Mouse (Mus musculus): ENCODE measurements around the gene Gstp1. TPM values are rescaled to one million over a fixed set of nuclear protein-coding genes. Genes with fewer than 3 reads are reported as not detected.

Gstp1 gene
- polyA plus RNA-seq, 1 experiment from 2014 or later = 609 TPM

GRCm38 (mm10) chr19:4036327-4037045 is 1.3 kb downstream of the Gstp1 start:
- ATAC-seq (ENCODE audit: insufficient number of reproducible peaks, insufficient read depth, low FRiP score, low TSS enrichment, low read depth) = no peak
- Histone ChIP-seq H3K27ac (no peak overlapping the region), H3K4me1 (peaks cover 19% of the 10 kb centered on the region), H3K4me2 (peak overlapping the region; percentile 39), H3K36me3 (peaks cover 12% of the 10 kb centered on the region), H3K27me3 (no peaks in the 10 kb centered on the region), H3K9me3 (no peaks in the 10 kb centered on the region), H3K4me3 (no peak overlapping the region), H3K9ac (no peak overlapping the region)
- 70% methylated on average over 12 of the region's 12 CpGs for WGBS

- Histone ChIP-seq H3K27ac (no peak overlapping the region), H3K9ac (no peak overlapping the region), H3K4me2 (no peak overlapping the region), H3K9me3 (no peaks in the 10 kb centered on the region), H3K4me3 (no peak overlapping the region), H3K36me3 (peaks cover 12% of the 10 kb centered on the region), H3K4me1 (peaks cover 19% of the 10 kb centered on the region), H3K27me3 (no peaks in the 10 kb centered on the region)
- 67% methylated on average over 5 of the region's 5 CpGs for WGBS
- no peak for ATAC-seq (ENCODE audit: insufficient number of reproducible peaks, insufficient read depth, low FRiP score, low TSS enrichment, low read depth)
These were observed 4.0 kb downstream of the Gstp1 start for GRCm38 (mm10) chr19:4033742-4034141.

GRCm38 (mm10) chr19:4033298-4033697 is 4.5 kb downstream of the Gstp1 start:
- Histone ChIP-seq H3K4me1 (peaks cover 17% of the 10 kb centered on the region), H3K4me3 (no peak overlapping the region), H3K9ac (no peak overlapping the region), H3K4me2 (no peak overlapping the region), H3K27me3 (no peaks in the 10 kb centered on the region), H3K36me3 (peaks cover 12% of the 10 kb centered on the region), H3K9me3 (no peaks in the 10 kb centered on the region), H3K27ac (no peak overlapping the region)
- 78% methylated on average over 3 of the region's 3 CpGs for WGBS
- ATAC-seq (ENCODE audit: insufficient number of reproducible peaks, insufficient read depth, low FRiP score, low TSS enrichment, low read depth) = no peak

- 52% methylated on average over 7 of the region's 7 CpGs for WGBS
- no peaks in the 10 kb centered on the region for H3K9me3 ChIP-seq
These were observed 5.1 kb downstream of the Gstp1 start for GRCm38 (mm10) chr19:4032668-4033067.

GRCm38 (mm10) chr19:4027576-4027975 is 10.2 kb downstream of the Gstp1 start:
- no peak overlapping the region for H3K4me3 ChIP-seq

More at GRCm38 (mm10) chr19:4032668-4033067, 5.1 kb downstream of the Gstp1 start:
- Histone ChIP-seq H3K4me3 (no peak overlapping the region), H3K9ac (no peak overlapping the region), H3K4me1 (peaks cover 14% of the 10 kb centered on the region), H3K27ac (no peak overlapping the region), H3K36me3 (peaks cover 12% of the 10 kb centered on the region), H3K27me3 (no peaks in the 10 kb centered on the region), H3K4me2 (no peak overlapping the region)
- no peak for ATAC-seq (ENCODE audit: insufficient number of reproducible peaks, insufficient read depth, low FRiP score, low TSS enrichment, low read depth)

GRCm38 (mm10) chr19:4023185-4023584 is 14.6 kb downstream of the Gstp1 start:
- H3K27ac ChIP-seq = no peak overlapping the region
- WGBS = 75% methylated on average over 7 of the region's 7 CpGs
- no peaks in the 10 kb centered on the region for H3K27me3 ChIP-seq
- no peak overlapping the region for H3K9ac ChIP-seq
- peaks cover 4% of the 10 kb centered on the region; the same call in 1 of the 2 replicates for H3K9me3 ChIP-seq
- H3K4me3 ChIP-seq = no peak overlapping the region
- H3K4me2 ChIP-seq = no peak overlapping the region
- no peak for ATAC-seq (ENCODE audit: insufficient number of reproducible peaks, insufficient read depth, low FRiP score, low TSS enrichment, low read depth)
- H3K4me1 ChIP-seq = peaks cover 10% of the 10 kb centered on the region; the same call in 1 of the 2 replicates
- no peaks in the 10 kb centered on the region for H3K36me3 ChIP-seq

More at GRCm38 (mm10) chr19:4027576-4027975, 10.2 kb downstream of the Gstp1 start:
- H3K4me1 ChIP-seq = no peaks in the 10 kb centered on the region
- no peak overlapping the region for H3K27ac ChIP-seq
- H3K9ac ChIP-seq = no peak overlapping the region
- H3K9me3 ChIP-seq = peaks cover 4% of the 10 kb centered on the region; the same call in 1 of the 2 replicates
- no peaks in the 10 kb centered on the region for H3K27me3 ChIP-seq
- H3K4me2 ChIP-seq = no peak overlapping the region
- no peak for ATAC-seq (ENCODE audit: insufficient number of reproducible peaks, insufficient read depth, low FRiP score, low TSS enrichment, low read depth)
- no peaks in the 10 kb centered on the region for H3K36me3 ChIP-seq

- Histone ChIP-seq H3K9me3 (no peaks in the 10 kb centered on the region), H3K36me3 (no peaks in the 10 kb centered on the region), H3K4me3 (no peak overlapping the region), H3K4me1 (peaks cover 10% of the 10 kb centered on the region; the same call in 1 of the 2 replicates), H3K9ac (0 out of 2 replicates have a peak overlapping the region, but pooled peaks have one; percentile 0), H3K27ac (no peak overlapping the region), H3K27me3 (no peaks in the 10 kb centered on the region), H3K4me2 (no peak overlapping the region)
- 33% methylated on average over 18 of the region's 18 CpGs for WGBS
- peak; percentile 68; the same call in 1 of the 2 replicates for ATAC-seq (ENCODE audit: insufficient number of reproducible peaks, insufficient read depth, low FRiP score, low TSS enrichment, low read depth)
These were observed 18.8 kb downstream of the Gstp1 start for GRCm38 (mm10) chr19:4018743-4019583.

GRCm38 (mm10) chr19:4017921-4018587 is 19.7 kb downstream of the Gstp1 start:
- Histone ChIP-seq H3K27ac (no peak overlapping the region), H3K36me3 (no peaks in the 10 kb centered on the region), H3K4me2 (no peak overlapping the region), H3K9me3 (no peaks in the 10 kb centered on the region), H3K9ac (no peak overlapping the region), H3K4me3 (no peak overlapping the region), H3K4me1 (peaks cover 12% of the 10 kb centered on the region; the same call in 1 of the 2 replicates), H3K27me3 (no peaks in the 10 kb centered on the region)
- ATAC-seq (ENCODE audit: insufficient number of reproducible peaks, insufficient read depth, low FRiP score, low TSS enrichment, low read depth) = no peak
- 54% methylated on average over 10 of the region's 10 CpGs for WGBS

GRCm38 (mm10) chr19:4015635-4016034 is 22.1 kb downstream of the Gstp1 start:
- ATAC-seq (ENCODE audit: insufficient number of reproducible peaks, insufficient read depth, low FRiP score, low TSS enrichment, low read depth) = no peak
- Histone ChIP-seq H3K9me3 (no peaks in the 10 kb centered on the region), H3K4me1 (peaks cover 20% of the 10 kb centered on the region), H3K4me2 (no peak overlapping the region), H3K27me3 (no peaks in the 10 kb centered on the region), H3K9ac (no peak overlapping the region), H3K27ac (no peak overlapping the region), H3K4me3 (no peak overlapping the region), H3K36me3 (peaks cover 5% of the 10 kb centered on the region; the same call in 1 of the 2 replicates)
- WGBS = 44% methylated on average over 5 of the region's 5 CpGs

GRCm38 (mm10) chr19:4014802-4015201 is 23.0 kb downstream of the Gstp1 start:
- no peak overlapping the region for H3K4me3 ChIP-seq
- no peak for ATAC-seq (ENCODE audit: insufficient number of reproducible peaks, insufficient read depth, low FRiP score, low TSS enrichment, low read depth)
- H3K4me1 ChIP-seq = peaks cover 20% of the 10 kb centered on the region
- peak overlapping the region; percentile 32; the same call in 1 of the 2 replicates for H3K9ac ChIP-seq
- no peak overlapping the region for H3K27ac ChIP-seq
- H3K9me3 ChIP-seq = no peaks in the 10 kb centered on the region
- H3K36me3 ChIP-seq = peaks cover 8% of the 10 kb centered on the region
- no peaks in the 10 kb centered on the region for H3K27me3 ChIP-seq
- H3K4me2 ChIP-seq = no peak overlapping the region

GRCm38 (mm10) chr19:4013066-4013465 is 24.7 kb downstream of the Gstp1 start:
- H3K36me3 ChIP-seq = peaks cover 25% of the 10 kb centered on the region
- H3K9me3 ChIP-seq = no peaks in the 10 kb centered on the region
- H3K9ac ChIP-seq = peak overlapping the region; percentile 71
- ATAC-seq (ENCODE audit: insufficient number of reproducible peaks, insufficient read depth, low FRiP score, low TSS enrichment, low read depth) = no peak; the same call in 1 of the 2 replicates
- peaks cover 11% of the 10 kb centered on the region for H3K4me1 ChIP-seq
- H3K27me3 ChIP-seq = no peaks in the 10 kb centered on the region
- H3K27ac ChIP-seq = 0 out of 2 replicates have a peak overlapping the region, but pooled peaks have one; percentile 12
- 18% methylated on average over 9 of the region's 9 CpGs for WGBS
- H3K4me3 ChIP-seq = peak overlapping the region; percentile 87
- H3K4me2 ChIP-seq = peak overlapping the region; percentile 72
